Mouse (Mus musculus): ENCODE results near the gene Exoc3l4. TPM values are rescaled to one million over a fixed set of nuclear protein-coding genes. Genes with fewer than 3 reads are reported as not detected.

Gene Exoc3l4
- polyA plus RNA-seq, 1 experiment from 2014 or later: 1.9 TPM

- Histone ChIP-seq H3K27me3 (replicated peaks; ENCODE audit: control insufficient read depth, insufficient read depth, low read length) (peaks cover 31% of the 10 kb centered on the region), H3K9me3 (ENCODE audit: control insufficient read depth, low read length) (no peaks in the 10 kb centered on the region), H3K27ac (ENCODE audit: low read length) (no peak overlapping the region), H3K4me2 (ENCODE audit: low read length) (no peak overlapping the region), H3K4me3 (replicated peaks; ENCODE audit: low read length) (no peak overlapping the region), H3K4me1 (replicated peaks; ENCODE audit: control insufficient read depth, insufficient read depth, low read length) (peaks cover 26% of the 10 kb centered on the region), H3K36me3 (ENCODE audit: control insufficient read depth, insufficient read depth) (no peaks in the 10 kb centered on the region), H3K9ac (replicated peaks; ENCODE audit: low read depth, low read length) (no peak overlapping the region)
- ATAC-seq: no peak
- 25% methylated on average over 14 of the region's 14 CpGs for WGBS
Measured at GRCm38 (mm10) chr12:111430868-111431817, 14.3 kb downstream of the Exoc3l4 start.

DNA sequence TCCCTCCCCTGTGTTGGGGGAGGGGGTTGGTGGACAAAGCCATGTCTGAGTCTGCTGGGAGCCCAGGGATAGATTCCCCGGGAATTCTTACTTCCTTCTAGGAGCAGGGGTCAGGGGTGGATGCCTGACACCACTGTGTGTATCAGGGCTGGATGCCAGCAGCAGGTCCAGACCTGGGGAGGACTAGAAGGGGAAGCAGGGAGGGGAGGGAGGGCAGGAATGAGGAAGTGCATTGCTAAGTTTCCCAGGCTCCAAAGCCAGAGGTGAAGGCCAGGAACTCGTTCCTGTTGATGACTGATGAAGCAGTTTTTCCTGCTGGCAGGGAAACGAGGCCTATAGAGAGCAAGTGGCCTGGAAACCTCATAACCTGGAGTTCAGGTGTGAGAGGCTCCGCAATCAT lies 15.3 kb downstream of the Exoc3l4 start:
- WGBS: 36% methylated on average over 4 of the region's 4 CpGs
- Histone ChIP-seq H3K27me3 (replicated peaks; ENCODE audit: control insufficient read depth, insufficient read depth, low read length) (peaks cover 31% of the 10 kb centered on the region), H3K36me3 (ENCODE audit: control insufficient read depth, insufficient read depth) (no peaks in the 10 kb centered on the region), H3K27ac (ENCODE audit: low read length) (no peak overlapping the region), H3K4me2 (ENCODE audit: low read length) (no peak overlapping the region), H3K9ac (replicated peaks; ENCODE audit: low read depth, low read length) (no peak overlapping the region), H3K9me3 (ENCODE audit: control insufficient read depth, low read length) (no peaks in the 10 kb centered on the region), H3K4me1 (replicated peaks; ENCODE audit: control insufficient read depth, insufficient read depth, low read length) (peaks cover 26% of the 10 kb centered on the region), H3K4me3 (replicated peaks; ENCODE audit: low read length) (no peak overlapping the region)
- ATAC-seq: no peak

DNA sequence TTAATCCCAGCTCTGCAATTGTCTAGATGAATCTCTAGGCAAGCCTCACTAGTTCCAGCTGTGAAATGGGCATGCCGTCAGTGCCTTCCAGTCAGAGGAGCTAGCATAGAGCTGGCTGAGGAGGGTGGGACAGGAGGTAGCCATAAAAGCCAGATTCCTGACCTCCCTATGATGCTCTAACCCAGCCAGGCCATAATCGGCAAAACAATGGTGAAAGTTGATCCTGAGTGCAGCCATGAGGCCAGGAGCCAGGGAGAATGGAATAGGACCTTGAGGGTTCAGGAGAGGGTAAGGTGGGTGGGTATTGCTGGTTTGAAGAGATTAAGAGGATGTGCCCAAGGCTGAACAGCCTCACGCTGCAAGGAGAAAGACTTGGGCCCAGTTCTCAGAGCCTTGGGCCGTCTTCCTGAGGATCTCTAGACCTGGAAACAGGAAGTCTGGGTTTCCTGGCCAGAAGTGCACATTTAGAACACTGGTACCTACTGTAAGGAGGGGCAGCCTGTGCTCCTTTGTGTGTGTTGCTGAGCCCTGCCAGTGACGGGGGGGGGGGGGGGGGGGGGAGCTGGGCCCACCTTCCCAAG lies 16.0 kb downstream of the Exoc3l4 start:
- no peak overlapping the region for H3K4me3 ChIP-seq (replicated peaks; ENCODE audit: low read length)
- 51% methylated on average over 5 of the region's 5 CpGs for WGBS
- no peak overlapping the region for H3K9ac ChIP-seq (replicated peaks; ENCODE audit: low read depth, low read length)
- H3K4me1 ChIP-seq (replicated peaks; ENCODE audit: control insufficient read depth, insufficient read depth, low read length): peaks cover 22% of the 10 kb centered on the region
- H3K36me3 ChIP-seq (ENCODE audit: control insufficient read depth, insufficient read depth): no peaks in the 10 kb centered on the region
- H3K4me2 ChIP-seq (ENCODE audit: low read length): no peak overlapping the region
- ATAC-seq: no peak
- H3K27ac ChIP-seq (ENCODE audit: low read length): no peak overlapping the region; the same call in 1 of the 2 replicates
- peaks cover 28% of the 10 kb centered on the region for H3K27me3 ChIP-seq (replicated peaks; ENCODE audit: control insufficient read depth, insufficient read depth, low read length)
- H3K9me3 ChIP-seq (ENCODE audit: control insufficient read depth, low read length): no peaks in the 10 kb centered on the region

DNA sequence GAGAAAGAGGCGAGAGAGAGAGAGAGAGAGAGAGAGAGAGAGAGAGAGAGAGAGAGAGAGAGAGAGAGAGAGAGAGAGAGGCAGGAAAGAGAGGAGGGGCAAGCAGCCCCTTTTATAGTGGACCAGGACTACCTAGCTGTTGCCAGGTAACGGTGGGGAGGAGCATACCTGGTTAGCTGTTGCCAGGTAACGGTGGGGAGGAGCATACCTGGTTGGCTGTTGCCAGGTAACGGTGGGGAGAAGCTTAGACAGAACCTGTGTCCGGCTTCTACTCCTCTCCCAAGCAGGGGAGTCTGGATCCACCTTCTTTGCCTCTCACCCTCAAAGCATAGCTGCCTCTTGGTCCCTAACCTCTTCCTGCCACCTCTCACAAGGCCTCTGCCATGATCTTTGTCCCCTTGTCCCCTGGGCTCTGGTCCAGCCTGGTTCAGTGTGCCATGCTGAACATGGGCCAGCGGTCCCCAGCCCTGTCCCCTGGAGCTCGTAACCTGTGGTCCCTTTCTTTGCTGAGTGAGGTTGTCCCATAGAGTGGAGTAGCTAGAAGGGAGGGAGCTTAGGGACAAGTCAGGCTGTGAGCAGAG lies 17.4 kb downstream of the Exoc3l4 start:
- Histone ChIP-seq H3K4me3 (replicated peaks; ENCODE audit: low read length) (no peak overlapping the region), H3K36me3 (ENCODE audit: control insufficient read depth, insufficient read depth) (no peaks in the 10 kb centered on the region), H3K27me3 (replicated peaks; ENCODE audit: control insufficient read depth, insufficient read depth, low read length) (peaks cover 20% of the 10 kb centered on the region), H3K9ac (replicated peaks; ENCODE audit: low read depth, low read length) (no peak overlapping the region), H3K27ac (ENCODE audit: low read length) (peak overlapping the region; percentile 51; the same call in 1 of the 2 replicates), H3K4me1 (replicated peaks; ENCODE audit: control insufficient read depth, insufficient read depth, low read length) (peaks cover 9% of the 10 kb centered on the region), H3K4me2 (ENCODE audit: low read length) (peak overlapping the region; percentile 22; the same call in 1 of the 2 replicates), H3K9me3 (ENCODE audit: control insufficient read depth, low read length) (no peaks in the 10 kb centered on the region)
- peak; percentile 71 for ATAC-seq
- 22% methylated on average over 6 of the region's 7 CpGs for WGBS

- peaks cover 20% of the 10 kb centered on the region for H3K27me3 ChIP-seq (replicated peaks; ENCODE audit: control insufficient read depth, insufficient read depth, low read length)
- no peaks in the 10 kb centered on the region for H3K9me3 ChIP-seq (ENCODE audit: control insufficient read depth, low read length)
- H3K36me3 ChIP-seq (ENCODE audit: control insufficient read depth, insufficient read depth): no peaks in the 10 kb centered on the region
- ATAC-seq: no peak
- 52% methylated on average over 8 of the region's 8 CpGs for WGBS
- no peak overlapping the region for H3K4me2 ChIP-seq (ENCODE audit: low read length)
- peak overlapping the region; percentile 51; the same call in 1 of the 2 replicates for H3K27ac ChIP-seq (ENCODE audit: low read length)
- no peak overlapping the region for H3K4me3 ChIP-seq (replicated peaks; ENCODE audit: low read length)
- no peak overlapping the region for H3K9ac ChIP-seq (replicated peaks; ENCODE audit: low read depth, low read length)
- peaks cover 4% of the 10 kb centered on the region for H3K4me1 ChIP-seq (replicated peaks; ENCODE audit: control insufficient read depth, insufficient read depth, low read length)
Measured at GRCm38 (mm10) chr12:111434745-111435327, 18.0 kb downstream of the Exoc3l4 start.

DNA sequence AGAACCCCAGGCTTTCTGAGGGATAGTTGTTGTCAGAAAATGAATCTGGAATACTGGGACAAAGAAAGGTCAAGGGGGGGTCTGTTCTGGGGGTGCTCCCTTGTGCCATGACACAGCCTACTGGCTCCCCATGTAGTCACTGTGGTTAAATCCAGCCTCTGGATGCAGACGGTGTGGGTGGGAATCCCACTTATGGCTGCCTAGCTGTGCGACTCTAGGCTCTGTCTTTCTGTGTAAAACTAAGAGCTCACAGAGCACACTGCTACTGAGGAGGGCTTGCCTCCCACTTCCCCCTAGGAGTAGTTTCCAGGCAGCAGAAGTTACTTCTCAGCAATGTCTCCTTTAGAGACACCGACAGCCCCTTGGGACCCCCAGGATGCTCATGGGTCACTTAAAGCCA lies 19.4 kb downstream of the Exoc3l4 start:
- WGBS: 87% methylated on average over 3 of the region's 3 CpGs
- no peaks in the 10 kb centered on the region for H3K4me1 ChIP-seq (replicated peaks; ENCODE audit: control insufficient read depth, insufficient read depth, low read length)
- no peak for ATAC-seq
- H3K27ac ChIP-seq (ENCODE audit: low read length): no peak overlapping the region
- peaks cover 15% of the 10 kb centered on the region for H3K27me3 ChIP-seq (replicated peaks; ENCODE audit: control insufficient read depth, insufficient read depth, low read length)
- no peaks in the 10 kb centered on the region for H3K9me3 ChIP-seq (ENCODE audit: control insufficient read depth, low read length)
- no peak overlapping the region for H3K4me3 ChIP-seq (replicated peaks; ENCODE audit: low read length)
- H3K36me3 ChIP-seq (ENCODE audit: control insufficient read depth, insufficient read depth): no peaks in the 10 kb centered on the region
- no peak overlapping the region for H3K9ac ChIP-seq (replicated peaks; ENCODE audit: low read depth, low read length)
- no peak overlapping the region for H3K4me2 ChIP-seq (ENCODE audit: low read length)

- no peak overlapping the region for H3K9ac ChIP-seq (replicated peaks; ENCODE audit: low read depth, low read length)
- H3K4me1 ChIP-seq (replicated peaks; ENCODE audit: control insufficient read depth, insufficient read depth, low read length): no peaks in the 10 kb centered on the region
- no peak overlapping the region for H3K4me2 ChIP-seq (ENCODE audit: low read length)
- no peak overlapping the region for H3K27ac ChIP-seq (ENCODE audit: low read length)
- H3K36me3 ChIP-seq (ENCODE audit: control insufficient read depth, insufficient read depth): no peaks in the 10 kb centered on the region
- no peak for ATAC-seq
- H3K9me3 ChIP-seq (ENCODE audit: control insufficient read depth, low read length): no peaks in the 10 kb centered on the region
- WGBS: 76% methylated on average over 8 of the region's 8 CpGs
- no peak overlapping the region for H3K4me3 ChIP-seq (replicated peaks; ENCODE audit: low read length)
- H3K27me3 ChIP-seq (replicated peaks; ENCODE audit: control insufficient read depth, insufficient read depth, low read length): peaks cover 16% of the 10 kb centered on the region
Measured at GRCm38 (mm10) chr12:111436640-111437039, 19.8 kb downstream of the Exoc3l4 start.

DNA sequence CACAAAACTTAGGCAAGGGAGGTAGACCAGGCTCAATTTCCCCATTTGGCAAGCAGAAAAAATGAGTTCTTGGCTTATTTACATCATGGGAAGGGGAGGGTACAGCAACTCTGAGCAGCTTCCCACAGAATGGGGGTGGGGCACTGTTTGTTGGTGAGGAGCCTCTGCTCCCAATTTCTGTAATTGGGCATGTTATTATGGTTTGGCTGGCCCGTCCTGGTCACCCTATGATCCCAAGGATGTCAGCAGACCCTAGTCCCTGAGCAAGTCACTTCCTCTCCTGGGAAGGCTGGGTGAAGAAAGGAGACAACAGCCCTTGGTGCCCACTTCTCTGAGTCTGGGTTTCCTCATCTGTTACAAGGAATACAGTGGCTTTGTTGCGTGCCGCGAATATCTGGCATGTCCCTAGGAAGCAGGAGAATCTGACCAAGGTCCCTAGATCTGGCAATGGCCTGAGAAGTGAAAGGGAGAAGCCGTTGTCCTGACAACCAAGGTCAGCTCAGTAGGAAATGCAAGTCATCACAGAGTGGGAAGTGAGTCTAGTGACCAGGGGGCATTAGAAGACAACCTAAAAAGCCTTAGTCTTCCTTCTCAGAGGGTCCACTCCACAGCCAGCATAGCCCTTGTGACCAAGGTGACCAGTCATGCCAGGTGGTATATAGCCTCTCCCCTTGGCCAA lies 20.5 kb downstream of the Exoc3l4 start:
- H3K36me3 ChIP-seq (ENCODE audit: control insufficient read depth, insufficient read depth): no peaks in the 10 kb centered on the region
- H3K9me3 ChIP-seq (ENCODE audit: control insufficient read depth, low read length): no peaks in the 10 kb centered on the region
- no peak overlapping the region for H3K9ac ChIP-seq (replicated peaks; ENCODE audit: low read depth, low read length)
- WGBS: 75% methylated on average over 5 of the region's 5 CpGs
- H3K4me2 ChIP-seq (ENCODE audit: low read length): no peak overlapping the region
- H3K27me3 ChIP-seq (replicated peaks; ENCODE audit: control insufficient read depth, insufficient read depth, low read length): peaks cover 22% of the 10 kb centered on the region
- H3K4me3 ChIP-seq (replicated peaks; ENCODE audit: low read length): no peak overlapping the region
- H3K27ac ChIP-seq (ENCODE audit: low read length): no peak overlapping the region
- H3K4me1 ChIP-seq (replicated peaks; ENCODE audit: control insufficient read depth, insufficient read depth, low read length): peaks cover 4% of the 10 kb centered on the region
- no peak for ATAC-seq

All from forebrain, embryonic 16.5 days (tissue).